Mouse (Mus musculus) adrenal gland, postnatal 36 days (tissue): ENCODE data around the gene Gm17304. TPM values are rescaled to one million over a fixed set of nuclear protein-coding genes. Genes with fewer than 3 reads are reported as not detected.

Experiments
- DNase-seq, 2 experiments: peaks; one replicate each; pipeline ENCODE4 v3.0.0; 2021; ENCODE audit warnings: mixed read lengths in 1 of 2
- long read RNA-seq, 2 experiments: library from polyadenylated mRNA; stranded (forward); transcript quantifications; one replicate each; pipeline ENCODE4 v2.0.0; 2021; ENCODE audit warnings: borderline sequencing depth in 2 of 2
- total RNA-seq, 2 experiments: library from RNA; stranded (reverse); gene quantifications; 2 replicates each; pipeline ENCODE4 v1.2.3; 2021

The Gm17304 gene
- not detected for total RNA-seq
- long read RNA-seq, experiment 1 = 0 reads
- long read RNA-seq, experiment 2 = 0 reads

GRCm38 (mm10) chr5:106608798-106609197 is at the start of gene Gm17304:
TSS of gene Gm17304 (plus strand) at chr5:106609098.
- no peak for DNase-seq

DNA sequence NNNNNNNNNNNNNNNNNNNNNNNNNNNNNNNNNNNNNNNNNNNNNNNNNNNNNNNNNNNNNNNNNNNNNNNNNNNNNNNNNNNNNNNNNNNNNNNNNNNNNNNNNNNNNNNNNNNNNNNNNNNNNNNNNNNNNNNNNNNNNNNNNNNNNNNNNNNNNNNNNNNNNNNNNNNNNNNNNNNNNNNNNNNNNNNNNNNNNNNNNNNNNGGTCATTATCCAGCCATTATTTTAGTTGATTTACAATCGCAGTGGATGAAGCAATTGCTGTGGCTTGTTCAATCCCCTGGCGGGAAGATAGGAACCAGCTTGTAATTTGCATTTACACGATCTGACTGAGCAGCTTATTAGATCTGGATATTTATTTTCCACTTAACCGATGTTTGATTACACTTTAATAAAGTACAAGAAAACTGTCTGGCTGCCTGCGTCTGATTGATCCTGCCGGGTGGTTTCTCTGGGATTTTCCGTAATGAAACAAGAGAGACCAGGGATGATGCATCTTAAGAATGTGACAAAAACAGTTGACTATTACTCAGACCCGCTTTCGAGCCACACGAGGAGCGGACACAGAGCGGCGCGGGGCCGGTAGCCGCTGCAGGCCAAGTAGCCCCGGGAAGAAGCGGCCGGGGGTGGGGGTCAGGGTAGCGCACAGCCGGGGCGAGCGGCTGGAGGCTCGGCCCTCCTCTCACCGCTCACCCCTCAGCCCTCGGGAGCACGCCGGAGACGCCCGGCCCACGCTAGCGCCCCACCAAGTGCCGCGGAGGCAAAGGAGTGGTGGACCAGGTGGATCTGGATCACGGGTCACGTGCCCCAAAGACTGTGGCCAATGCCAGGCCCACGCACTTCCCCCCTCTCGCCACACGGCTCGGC is 48.0 kb upstream of the Gm17304 start:
- no peak for DNase-seq

- no peak for DNase-seq
These were observed 47.4 kb upstream of the Gm17304 start for GRCm38 (mm10) chr5:106561499-106561822.

DNA sequence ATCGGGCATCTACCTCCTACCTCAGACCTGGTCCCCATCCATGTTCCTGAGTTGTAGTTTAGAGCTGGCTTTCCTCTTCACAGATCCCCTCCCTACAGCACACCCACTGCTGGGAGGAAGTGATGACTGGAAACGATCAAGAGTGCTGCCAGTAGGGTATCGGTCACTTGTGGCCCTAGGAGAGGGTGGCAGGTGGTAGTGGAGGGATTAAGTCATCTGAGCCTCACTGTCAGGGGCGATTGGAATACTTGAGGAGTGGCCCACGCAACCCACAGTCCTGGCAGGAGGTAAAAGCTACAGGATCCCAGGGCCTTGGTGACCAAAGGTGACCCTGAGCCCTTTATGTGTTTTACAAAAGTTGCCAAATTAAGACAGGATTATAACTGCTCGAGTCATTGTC is 42.9 kb upstream of the Gm17304 start:
- no peak for DNase-seq

GRCm38 (mm10) chr5:106573742-106574559 is 34.9 kb upstream of the Gm17304 start:
- peak in 1 of 2 experiments; percentile 13 for DNase-seq

GRCm38 (mm10) chr5:106574560-106574946 is 34.3 kb upstream of the Gm17304 start:
- peak; percentile 88 to 90 for DNase-seq

- DNase-seq = no peak
These were observed 33.8 kb upstream of the Gm17304 start for GRCm38 (mm10) chr5:106575098-106575497.

GRCm38 (mm10) chr5:106577237-106577888 is 31.5 kb upstream of the Gm17304 start:
- no peak for DNase-seq

DNA sequence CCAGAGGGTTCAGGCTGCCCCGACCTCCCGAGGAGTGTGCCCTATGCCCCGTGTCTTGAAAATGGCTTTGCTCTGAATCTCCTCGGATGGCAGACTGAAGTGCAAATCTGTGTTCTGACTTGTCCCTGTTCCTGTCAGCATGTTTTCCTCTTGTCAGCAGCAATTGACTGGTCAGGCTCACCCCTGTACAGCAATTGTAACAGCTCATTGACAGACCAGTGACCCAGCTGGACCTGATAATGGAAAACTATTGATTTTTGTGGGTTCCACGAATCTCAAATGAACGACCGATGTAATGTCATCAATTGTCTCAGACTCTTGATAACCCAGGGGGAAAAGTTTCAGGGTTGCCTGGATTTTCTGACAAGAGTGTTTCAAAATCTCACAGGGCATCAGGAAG is 28.0 kb upstream of the Gm17304 start:
- DNase-seq = no peak

GRCm38 (mm10) chr5:106589006-106589405 is 19.9 kb upstream of the Gm17304 start:
- DNase-seq = no peak

GRCm38 (mm10) chr5:106589670-106590069 is 19.2 kb upstream of the Gm17304 start:
- DNase-seq = no peak

DNA sequence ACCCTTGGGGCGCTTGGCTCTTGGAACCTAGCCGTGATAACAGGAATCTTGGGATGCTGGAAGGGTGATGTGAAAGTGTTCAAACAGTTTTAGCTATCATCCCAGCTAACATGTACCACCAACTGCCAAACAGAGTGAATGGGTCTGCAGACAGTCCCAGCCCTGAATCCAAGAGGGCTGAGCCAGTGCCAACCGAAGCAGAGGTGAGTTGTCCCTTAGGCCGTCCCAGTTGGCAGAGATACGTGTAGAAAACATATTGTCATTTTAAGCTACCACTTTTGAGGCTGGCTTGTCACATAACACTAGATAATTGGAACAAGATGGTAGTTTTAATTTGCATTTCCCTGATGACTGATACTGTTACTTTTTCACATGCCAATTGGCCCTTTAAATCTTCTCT is 18.2 kb upstream of the Gm17304 start:
- no peak for DNase-seq

DNA sequence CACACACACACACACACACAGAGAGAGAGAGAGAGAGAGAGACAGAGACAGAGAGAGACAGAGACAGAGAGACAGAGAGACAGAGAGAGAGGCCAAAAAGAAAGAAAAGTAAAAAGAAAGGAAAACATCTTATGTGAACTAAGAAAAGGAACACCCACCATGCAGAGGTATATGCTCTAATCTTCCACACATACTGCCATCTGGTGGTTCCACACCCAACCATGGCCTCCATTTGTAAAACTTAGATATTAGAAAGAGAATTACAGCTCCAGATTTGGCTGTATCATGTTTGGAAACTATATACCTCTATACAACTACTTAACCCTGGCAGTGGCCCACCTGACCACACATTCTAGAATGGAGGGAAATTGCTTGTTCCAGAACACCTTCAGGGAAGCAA is 14.5 kb upstream of the Gm17304 start:
- no peak for DNase-seq

DNA sequence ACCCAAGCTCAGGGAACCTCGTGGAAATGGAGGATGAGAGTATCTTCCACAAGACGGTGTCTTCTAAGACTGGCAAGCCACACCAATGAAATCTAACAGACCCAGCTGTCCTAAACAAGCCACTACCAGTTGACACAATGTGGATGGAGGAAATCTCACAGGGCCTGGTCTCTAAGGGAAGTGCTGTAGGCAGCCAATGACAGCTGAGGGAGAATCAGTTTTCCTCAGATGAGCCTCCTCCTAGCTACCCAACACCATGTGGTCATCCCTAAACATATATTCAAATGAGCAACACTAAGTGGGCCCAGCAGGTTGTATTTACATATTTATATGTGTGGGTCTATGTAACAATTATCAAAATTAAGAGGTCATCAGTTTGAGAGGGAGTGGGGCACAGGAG is 11.4 kb upstream of the Gm17304 start:
- DNase-seq = no peak

DNA sequence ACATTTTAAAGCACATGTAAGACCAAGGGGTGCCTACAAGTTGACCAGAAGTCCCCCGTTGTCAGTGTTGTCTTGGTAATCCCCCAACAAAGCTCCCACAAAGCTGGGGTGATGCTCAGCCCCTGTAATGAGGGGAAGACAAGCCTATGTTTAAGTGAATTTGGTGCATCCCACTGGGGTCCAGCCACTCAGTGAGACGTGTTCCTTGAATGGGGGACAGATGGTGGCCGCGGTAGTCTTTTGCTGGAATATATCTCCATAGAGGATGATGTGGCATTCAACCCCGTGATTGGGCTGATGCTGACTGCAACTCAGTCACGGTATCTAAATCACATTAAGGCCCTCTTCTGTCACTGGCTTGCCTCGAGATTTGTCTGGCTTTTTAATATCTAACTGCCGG is 9.4 kb upstream of the Gm17304 start:
- no peak for DNase-seq

GRCm38 (mm10) chr5:106604381-106604780 is 4.5 kb upstream of the Gm17304 start:
- DNase-seq = no peak

DNA sequence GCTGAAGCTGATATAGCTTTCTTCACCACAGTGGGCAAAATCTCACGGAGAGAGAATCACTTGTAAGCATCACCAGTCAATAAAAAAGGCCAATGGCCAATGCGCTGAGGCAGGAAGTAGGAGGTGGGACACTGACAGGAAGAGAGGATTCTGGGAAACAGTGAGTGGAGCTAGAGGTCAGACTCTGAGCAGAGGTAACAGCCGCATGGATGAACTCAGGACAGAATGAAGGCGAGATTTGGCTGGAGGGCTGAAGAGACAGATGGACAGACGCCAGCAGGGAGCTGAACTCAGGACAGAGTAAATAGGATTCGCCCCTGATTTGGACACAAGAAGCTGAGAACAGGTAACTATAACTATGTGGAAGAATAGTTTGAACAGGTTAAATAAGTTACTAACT is 3.8 kb upstream of the Gm17304 start:
- no peak for DNase-seq

- DNase-seq = no peak
These were observed 1.8 kb upstream of the Gm17304 start for GRCm38 (mm10) chr5:106607081-106607480.

GRCm38 (mm10) chr5:106612151-106612550 is 3.3 kb downstream of the Gm17304 start:
- DNase-seq = no peak

DNA sequence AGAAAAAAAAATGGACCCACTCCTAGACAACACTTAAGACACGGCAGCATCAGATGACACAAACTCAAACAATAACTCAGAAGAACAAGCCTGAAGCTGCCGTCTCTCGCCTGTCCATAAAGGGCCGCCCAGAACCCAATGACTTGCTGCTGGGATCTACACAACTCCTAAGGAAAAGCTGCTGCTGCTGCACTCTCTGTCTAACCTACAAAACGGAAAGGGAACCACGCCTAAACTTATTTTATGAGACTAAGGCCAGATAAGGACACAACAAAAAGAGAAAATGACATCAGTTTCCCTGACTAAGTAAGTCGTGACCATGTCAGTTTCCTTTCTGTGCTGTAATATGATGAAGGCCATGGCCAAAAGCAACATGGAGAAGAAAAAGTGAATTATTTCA is 5.7 kb downstream of the Gm17304 start:
- DNase-seq = no peak

DNA sequence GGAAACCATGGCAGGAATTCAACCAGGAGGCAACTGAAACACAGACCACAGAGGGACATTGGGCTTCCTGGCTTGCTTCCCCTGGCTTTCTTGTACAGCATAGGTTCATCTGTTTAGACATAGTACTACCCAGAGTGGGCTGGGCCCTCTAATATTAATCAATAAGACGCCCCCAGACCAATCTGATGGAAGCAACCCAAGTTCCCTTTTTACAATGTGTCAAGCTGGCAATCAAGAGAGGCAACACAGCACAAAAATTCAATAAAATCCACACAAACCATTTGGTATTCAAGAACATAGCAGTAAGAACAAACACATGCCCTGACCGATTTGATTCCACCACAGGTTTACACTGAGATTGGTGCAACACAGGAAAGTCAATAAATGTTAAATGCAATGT is 6.1 kb downstream of the Gm17304 start:
- no peak for DNase-seq

- DNase-seq = no peak
These were observed 11.5 kb downstream of the Gm17304 start for GRCm38 (mm10) chr5:106620446-106620845.

- DNase-seq = no peak
These were observed 13.3 kb downstream of the Gm17304 start for GRCm38 (mm10) chr5:106622193-106622592.
